Mouse (Mus musculus) bone marrow, adult 2 months (tissue): ENCODE data around the gene Rpl27.

Experiments
- CTCF ChIP-seq: fragments of 200-500 bp; IDR thresholded peaks from 2 replicates; pipeline ENCODE4 v1.5.1; 2011; ENCODE audit warnings: low read length, control low read depth; ENCODE audit not compliant: control insufficient read depth, insufficient read depth
- POLR2A ChIP-seq: fragments of 200-500 bp; IDR thresholded peaks from 2 replicates; pipeline ENCODE4 v1.6.1; 2011; ENCODE audit warnings: low read depth, mild to moderate bottlenecking, control low read depth, low read length, borderline replicate concordance; ENCODE audit not compliant: control insufficient read depth

GRCm38 (mm10) chr11:101468731-101469130 lies 26.6 kb downstream of the Rpl27 start:
- TF ChIP-seq CTCF, result no peak
- TF ChIP-seq POLR2A, result no peak
